Mouse (Mus musculus) erythroblast, embryonic 14.5 days (primary cell): ENCODE results near the gene Ptchd4. TPM values are rescaled to one million over a fixed set of nuclear protein-coding genes. Genes with fewer than 3 reads are reported as not detected.

ENCODE experiments used
- H3K27me3 ChIP-seq: 2 replicates; pipeline ENCODE4 v1.6.1; 2012; ENCODE audit warnings: inconsistent platforms; ENCODE audit not compliant: control insufficient read depth
- H3K36me3 ChIP-seq: 2 replicates; pipeline ENCODE4 v1.6.1; 2012; ENCODE audit warnings: mild to moderate bottlenecking, inconsistent platforms; ENCODE audit not compliant: control insufficient read depth
- H3K4me1 ChIP-seq: 2 replicates; pipeline ENCODE4 v1.6.1; 2012; ENCODE audit warnings: inconsistent platforms; ENCODE audit not compliant: control insufficient read depth
- H3K4me3 ChIP-seq: replicated peaks from 2 replicates; pipeline ENCODE3; 2012; ENCODE audit warnings: moderate library complexity, mild to moderate bottlenecking, inconsistent platforms
- H3K9me3 ChIP-seq: 2 replicates; pipeline ENCODE4 v1.6.1; 2012; ENCODE audit warnings: low read length, inconsistent platforms, mixed read lengths; ENCODE audit not compliant: control insufficient read depth
- GATA1 ChIP-seq: IDR thresholded peaks from 2 replicates; pipeline ENCODE4 v1.6.1; 2012; ENCODE audit warnings: low read length, inconsistent platforms, mixed read lengths
- TAL1 ChIP-seq: IDR thresholded peaks from 3 replicates; pipeline ENCODE4 v1.6.1; 2012; ENCODE audit warnings: low read length, inconsistent platforms, mixed read lengths
- polyA plus RNA-seq: library from polyadenylated mRNA; stranded (reverse); fragments of >175 nt; gene quantifications from 2 replicates; pipeline ENCODE4 v1.2.3, GENCODE M21; 2012

Ptchd4 gene
- polyA plus RNA-seq, 1 experiment: not detected

DNA sequence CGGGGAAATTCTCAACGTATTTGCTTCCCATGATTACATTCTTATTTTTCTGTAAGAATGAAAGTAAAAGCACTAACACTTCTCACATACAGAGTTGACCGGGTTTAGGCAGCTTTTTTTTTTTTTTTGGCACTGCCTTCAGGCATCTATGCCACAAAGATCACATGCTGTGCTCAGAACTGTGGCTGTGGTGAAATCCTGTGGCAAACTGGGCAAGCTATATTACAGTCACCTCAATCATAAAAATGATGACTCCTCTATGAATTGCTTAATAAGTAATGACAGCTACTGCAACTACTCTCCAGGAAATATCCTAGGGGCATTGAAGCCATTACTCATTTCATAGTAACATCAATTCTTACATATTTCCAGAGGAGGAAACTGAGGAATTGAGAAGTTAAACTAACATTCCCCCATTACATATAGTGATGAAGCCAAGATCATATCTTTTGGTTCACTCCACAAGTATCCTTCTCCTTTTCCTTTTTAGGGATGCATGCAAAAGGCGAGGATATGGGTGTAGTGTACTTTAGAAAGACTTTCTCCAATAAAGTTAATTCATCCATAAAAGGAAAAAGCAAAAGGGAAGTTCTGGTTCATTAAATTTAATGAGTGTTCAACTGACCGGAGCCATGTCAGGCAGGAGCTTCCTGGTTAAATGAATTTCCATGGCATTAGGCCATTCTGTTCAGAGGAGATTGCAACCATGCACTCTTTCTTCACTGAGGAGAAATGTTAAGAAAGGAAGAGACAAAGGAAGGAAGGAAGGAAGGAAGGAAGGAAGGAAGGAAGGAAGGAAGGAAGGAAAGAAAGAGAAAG is 164.6 kb downstream of the Ptchd4 start:
- TF ChIP-seq TAL1 (no peak), GATA1 (no peak)
- H3K9me3 ChIP-seq: no peaks in the 10 kb centered on the region
- no peaks in the 10 kb centered on the region for H3K36me3 ChIP-seq
- no peaks in the 10 kb centered on the region for H3K4me1 ChIP-seq
- H3K4me3 ChIP-seq: no peak overlapping the region
- no peaks in the 10 kb centered on the region for H3K27me3 ChIP-seq

DNA sequence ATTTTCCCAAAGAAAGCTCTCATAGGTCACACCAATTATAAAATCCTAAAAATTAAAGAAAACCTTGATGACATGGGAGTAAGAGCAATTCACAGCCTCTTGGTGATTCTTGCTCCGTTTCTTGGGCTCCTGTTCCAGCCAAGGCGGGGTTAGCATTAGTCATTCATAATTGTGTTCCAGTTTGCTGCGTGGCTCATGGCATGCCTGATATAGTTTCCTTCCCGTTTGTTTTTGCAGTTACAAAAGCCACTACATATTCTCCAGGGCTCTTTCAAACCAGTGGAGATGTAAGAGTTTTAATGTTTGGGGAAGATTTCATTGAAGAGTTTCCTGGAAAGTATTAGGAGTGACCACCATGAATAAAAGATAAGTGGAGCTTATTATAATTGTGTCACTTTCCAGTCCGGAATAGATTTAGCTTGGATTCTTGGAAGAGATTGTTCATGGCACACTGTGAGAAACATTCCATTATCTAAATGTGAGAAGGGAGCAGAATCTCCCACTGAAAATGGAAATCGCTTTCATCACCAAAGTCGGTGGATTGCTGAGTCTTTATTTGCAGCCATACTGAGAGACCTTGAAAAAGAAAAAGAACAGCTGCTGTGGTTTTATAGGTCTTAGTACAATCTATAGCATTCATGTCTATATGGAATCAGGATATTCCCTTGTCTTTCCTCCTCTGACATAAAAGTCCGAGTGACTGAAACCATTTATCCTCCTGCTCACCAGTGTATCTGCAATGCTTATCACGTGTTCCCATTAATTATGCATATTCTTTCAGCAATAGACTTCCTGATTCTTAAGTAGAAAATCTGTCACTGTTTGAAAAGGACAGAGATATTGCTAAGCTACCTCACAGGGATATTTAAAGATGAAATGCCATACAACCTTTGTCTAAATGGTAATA is 193.9 kb downstream of the Ptchd4 start:
- TF ChIP-seq TAL1 (no peak), GATA1 (no peak)
- H3K4me1 ChIP-seq: no peaks in the 10 kb centered on the region
- no peaks in the 10 kb centered on the region for H3K36me3 ChIP-seq
- no peaks in the 10 kb centered on the region for H3K27me3 ChIP-seq
- no peak overlapping the region for H3K4me3 ChIP-seq
- H3K9me3 ChIP-seq: 0 out of 2 replicates have a peak, but pooled peaks cover 2% of the 10 kb centered on the region

DNA sequence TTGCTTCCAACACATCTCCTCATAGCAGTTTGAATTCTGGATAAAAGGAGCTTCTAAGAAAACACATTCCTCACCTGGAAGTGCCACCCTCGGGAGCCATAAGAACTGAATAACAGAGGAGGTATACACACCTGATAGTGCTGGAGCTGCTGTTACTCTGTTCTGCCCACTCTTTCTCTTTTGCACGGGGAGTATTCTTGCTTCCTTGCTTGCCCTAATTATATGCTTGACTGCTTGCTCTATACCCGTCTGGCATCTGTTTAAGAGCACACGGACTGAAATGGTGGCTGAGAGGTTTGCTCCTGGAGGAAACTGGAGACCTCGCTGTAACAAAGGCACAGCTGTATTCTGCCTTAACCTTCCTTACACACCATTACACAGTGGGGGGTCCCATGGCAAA is 214.4 kb downstream of the Ptchd4 start:
- TF ChIP-seq TAL1 (no peak), GATA1 (no peak)
- H3K9me3 ChIP-seq: peaks cover 11% of the 10 kb centered on the region
- H3K4me1 ChIP-seq: no peaks in the 10 kb centered on the region
- H3K36me3 ChIP-seq: no peaks in the 10 kb centered on the region
- H3K4me3 ChIP-seq: no peak overlapping the region
- H3K27me3 ChIP-seq: no peaks in the 10 kb centered on the region

DNA sequence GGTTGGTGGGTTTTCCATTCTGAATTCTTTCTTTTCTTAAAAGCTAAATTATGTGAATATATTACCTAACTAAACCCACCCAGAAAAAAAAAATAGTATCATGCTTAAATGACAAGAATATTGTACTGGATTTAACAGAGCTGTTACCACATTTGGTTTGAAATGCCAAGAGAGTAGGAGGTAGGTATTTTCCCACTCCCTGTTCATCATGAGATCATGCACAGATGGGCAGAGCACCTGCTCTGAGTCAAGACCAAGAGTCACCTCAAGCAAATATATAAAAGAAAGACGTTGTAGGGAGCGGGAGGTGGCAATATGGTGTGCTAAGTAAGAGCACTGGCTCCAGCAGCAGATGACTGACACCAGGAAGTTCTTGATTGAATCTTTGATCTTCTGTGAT is 233.8 kb downstream of the Ptchd4 start:
- Histone ChIP-seq H3K4me1 (no peaks in the 10 kb centered on the region), H3K36me3 (no peaks in the 10 kb centered on the region), H3K27me3 (no peaks in the 10 kb centered on the region), H3K4me3 (no peak overlapping the region), H3K9me3 (no peaks in the 10 kb centered on the region; the same call in 1 of the 2 replicates)
- no peak for TF ChIP-seq GATA1
